Mouse (Mus musculus): ENCODE measurements at regions not wholly inside any gene's neighbourhood (a gene's known extent, or its start where the extent isn't known, plus 50 kb on each side); places are given as distances from the start of the nearest gene placed in this dataset.

GRCm38 (mm10) chr15:24297236-24297635 lies 1116.3 kb downstream of the Basp1 start:
- no peak overlapping the region for H3K27ac ChIP-seq (ENCODE audit: insufficient read depth, low read depth, low read length)
- no peaks in the 10 kb centered on the region for H3K36me3 ChIP-seq (ENCODE audit: control insufficient read depth, insufficient read depth, low read length)
- H3K4me3 ChIP-seq (ENCODE audit: insufficient read depth, low read depth, low read length) = no peak overlapping the region
- no peak for DNase-seq
- no peak for TF ChIP-seq POLR2A (IDR thresholded peaks at IDR 0.05; ENCODE audit: low read depth, low read length)
- TF ChIP-seq CTCF (conservative IDR thresholded peaks at IDR 0.05; ENCODE audit: insufficient read depth, insufficient read length, low read depth, low read length) = no peak
- no peaks in the 10 kb centered on the region for H3K4me1 ChIP-seq (ENCODE audit: control insufficient read depth, insufficient read depth, low read length)
- H3K27me3 ChIP-seq (replicated peaks; ENCODE audit: control insufficient read depth, insufficient read depth, low read length) = no peaks in the 10 kb centered on the region

GRCm38 (mm10) chr15:24296798-24297197 lies 1116.8 kb downstream of the Basp1 start:
- H3K4me3 ChIP-seq (ENCODE audit: insufficient read depth, low read depth, low read length) = no peak overlapping the region
- H3K27ac ChIP-seq (ENCODE audit: insufficient read depth, low read depth, low read length) = no peak overlapping the region
- 93% methylated on average over 7 of the region's 7 CpGs for WGBS
- no peaks in the 10 kb centered on the region for H3K27me3 ChIP-seq (replicated peaks; ENCODE audit: control insufficient read depth, insufficient read depth, low read length)
- no peaks in the 10 kb centered on the region for H3K36me3 ChIP-seq (ENCODE audit: control insufficient read depth, insufficient read depth, low read length)
- TF ChIP-seq CTCF (conservative IDR thresholded peaks at IDR 0.05; ENCODE audit: insufficient read depth, insufficient read length, low read depth, low read length) (no peak), POLR2A (IDR thresholded peaks at IDR 0.05; ENCODE audit: low read depth, low read length) (no peak)
- no peaks in the 10 kb centered on the region for H3K4me1 ChIP-seq (ENCODE audit: control insufficient read depth, insufficient read depth, low read length)
- no peak for DNase-seq

DNA sequence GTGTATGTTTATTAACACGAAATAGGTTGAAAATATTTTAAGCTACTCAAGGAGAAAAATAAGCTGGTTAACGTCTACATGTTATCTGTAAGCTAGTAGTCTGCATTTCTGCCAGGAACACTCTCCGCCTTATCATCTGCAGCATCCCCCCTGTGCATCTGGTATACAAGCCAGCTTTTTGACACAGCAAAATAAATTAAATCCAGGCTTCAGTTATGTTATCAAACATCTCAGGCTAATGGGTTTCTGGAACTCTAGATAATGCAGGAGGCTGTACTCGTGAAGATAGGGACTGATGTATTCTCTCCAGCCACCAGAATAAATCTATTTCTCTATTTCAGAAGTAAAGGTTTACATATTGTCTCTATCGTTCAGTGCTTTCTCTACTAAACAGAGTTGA lies 1138.5 kb downstream of the Basp1 start:
- Histone ChIP-seq H3K4me1 (ENCODE audit: control insufficient read depth, insufficient read depth, low read length) (no peaks in the 10 kb centered on the region), H3K36me3 (ENCODE audit: control insufficient read depth, insufficient read depth, low read length) (no peaks in the 10 kb centered on the region), H3K27ac (ENCODE audit: insufficient read depth, low read depth, low read length) (no peak overlapping the region), H3K27me3 (replicated peaks; ENCODE audit: control insufficient read depth, insufficient read depth, low read length) (no peaks in the 10 kb centered on the region), H3K4me3 (ENCODE audit: insufficient read depth, low read depth, low read length) (no peak overlapping the region)
- 73% methylated on average over 5 of the region's 5 CpGs for WGBS
- TF ChIP-seq POLR2A (IDR thresholded peaks at IDR 0.05; ENCODE audit: low read depth, low read length) (no peak), CTCF (conservative IDR thresholded peaks at IDR 0.05; ENCODE audit: insufficient read depth, insufficient read length, low read depth, low read length) (no peak)
- no peak for DNase-seq

- Histone ChIP-seq H3K4me1 (ENCODE audit: control insufficient read depth, insufficient read depth, low read length) (no peaks in the 10 kb centered on the region), H3K4me3 (ENCODE audit: insufficient read depth, low read depth, low read length) (no peak overlapping the region), H3K36me3 (ENCODE audit: control insufficient read depth, insufficient read depth, low read length) (no peaks in the 10 kb centered on the region), H3K27me3 (replicated peaks; ENCODE audit: control insufficient read depth, insufficient read depth, low read length) (no peaks in the 10 kb centered on the region), H3K27ac (ENCODE audit: insufficient read depth, low read depth, low read length) (no peak overlapping the region)
- TF ChIP-seq CTCF (conservative IDR thresholded peaks at IDR 0.05; ENCODE audit: insufficient read depth, insufficient read length, low read depth, low read length) (no peak), POLR2A (IDR thresholded peaks at IDR 0.05; ENCODE audit: low read depth, low read length) (no peak)
- DNase-seq = no peak
Measured at GRCm38 (mm10) chr15:24267360-24267759, 1146.2 kb downstream of the Basp1 start.
